Mouse (Mus musculus): ENCODE measurements around the gene Cd40.

The Cd40 gene

GRCm38 (mm10) chr2:165054888-165055852 is at the start of gene Cd40:
Gene Cd40 (plus strand): TSS chr2:165055627.
- no peak for DNase-seq (ENCODE audit: low spot score in 2 of 2)

DNA sequence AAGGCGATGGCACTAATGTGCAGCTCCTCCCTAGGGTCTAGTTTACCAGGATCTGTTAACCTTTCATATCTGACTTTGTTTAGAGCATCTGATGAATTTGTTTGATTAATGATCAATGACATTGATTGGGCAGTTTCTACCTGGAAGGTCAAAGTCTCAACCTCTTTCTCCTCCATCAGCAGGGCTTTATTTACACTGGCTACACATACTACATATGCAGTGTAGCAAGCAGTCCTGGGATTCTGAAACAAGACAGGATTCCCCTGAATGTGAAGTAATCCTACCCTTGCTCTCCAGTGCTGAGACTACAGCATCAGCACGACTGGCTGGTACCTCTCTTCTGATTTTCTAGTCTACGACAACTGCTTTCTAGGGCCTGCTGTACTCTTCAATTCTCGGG is 48.6 kb upstream of the Cd40 start:
- DNase-seq (ENCODE audit: low spot score in 2 of 2), result no peak

DNA sequence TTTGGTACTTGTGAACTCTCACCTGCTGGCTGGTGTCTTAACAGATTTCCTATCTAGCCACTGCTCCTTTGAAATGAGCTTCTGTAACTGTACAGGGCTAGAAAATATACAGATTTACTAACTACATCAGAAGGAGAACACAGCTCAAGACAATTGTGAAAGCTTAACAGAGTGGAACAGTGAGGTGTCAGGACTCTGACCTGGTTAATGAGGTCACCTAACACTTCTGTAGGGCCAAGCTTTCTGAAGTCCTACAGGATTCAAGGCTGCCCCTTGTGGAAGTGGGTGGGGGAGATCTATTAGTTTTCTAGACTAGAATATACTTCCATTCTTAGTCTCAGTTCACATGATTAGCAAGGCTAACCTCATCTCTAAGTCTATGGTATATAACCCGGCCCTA is 47.4 kb upstream of the Cd40 start:
- DNase-seq (ENCODE audit: low spot score in 2 of 2), result no peak

DNA sequence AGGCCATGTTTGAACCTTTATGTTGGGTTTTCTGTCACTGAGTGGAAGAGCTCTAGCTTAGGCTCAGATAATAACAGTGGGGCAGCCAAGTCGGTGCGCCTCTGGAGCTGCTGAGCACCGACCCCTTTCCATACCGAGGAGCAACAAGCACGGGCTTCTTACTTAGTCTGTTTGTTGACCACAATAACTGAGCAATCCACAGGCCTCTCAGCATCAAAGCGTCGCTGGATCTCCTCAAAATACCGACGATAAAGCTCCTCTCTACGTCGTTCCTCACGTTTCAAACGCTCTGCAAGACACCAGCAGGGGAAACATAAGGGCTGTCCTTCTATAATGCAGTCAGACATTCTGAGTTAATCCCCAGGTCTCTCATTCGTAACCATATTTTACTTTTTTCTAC is 46.3 kb upstream of the Cd40 start:
- no peak for DNase-seq (ENCODE audit: low spot score in 2 of 2)

DNA sequence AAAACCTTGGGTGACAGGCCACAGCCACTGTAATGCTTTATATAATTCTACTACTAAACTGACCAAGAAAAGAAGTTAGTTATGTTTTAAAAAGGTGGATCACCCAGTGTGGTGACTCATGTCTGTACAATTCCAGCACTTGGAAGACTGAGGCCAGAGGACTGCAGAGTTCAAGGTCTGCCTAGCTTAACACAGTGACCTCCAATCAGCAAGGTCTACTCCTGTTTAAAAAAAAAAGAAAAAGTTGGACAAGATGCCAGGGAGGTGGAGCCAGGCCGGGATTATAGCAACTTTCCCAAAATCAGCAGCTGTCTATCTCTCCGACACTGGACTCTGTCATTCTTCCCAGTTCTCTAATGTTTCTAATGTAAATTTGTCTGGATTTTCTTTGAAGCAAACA is 45.8 kb upstream of the Cd40 start:
- DNase-seq (ENCODE audit: low spot score in 2 of 2), result no peak

GRCm38 (mm10) chr2:165010351-165010750 is 45.1 kb upstream of the Cd40 start:
- no peak for DNase-seq (ENCODE audit: low spot score in 2 of 2)

DNA sequence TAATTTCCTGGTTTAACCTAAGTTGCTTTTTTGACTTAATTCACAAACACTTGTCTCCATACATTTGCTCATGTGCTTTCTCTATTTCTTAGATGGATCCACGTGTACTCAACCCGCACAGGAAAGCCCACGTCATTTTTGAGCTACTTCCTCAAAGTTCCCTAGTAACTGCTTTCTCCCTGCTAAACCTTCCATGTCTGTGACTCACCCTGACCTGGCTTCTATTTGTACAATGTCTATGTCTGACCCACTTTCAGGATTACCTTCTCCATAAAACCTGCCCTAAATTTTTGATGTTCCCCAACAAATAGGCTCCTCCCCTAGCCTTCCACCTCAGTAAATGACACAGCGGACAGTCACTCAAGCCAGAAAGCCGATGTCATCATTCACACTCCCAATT is 40.5 kb upstream of the Cd40 start:
- DNase-seq (ENCODE audit: low spot score in 2 of 2), result no peak

GRCm38 (mm10) chr2:165020490-165020889 is 34.9 kb upstream of the Cd40 start:
- DNase-seq (ENCODE audit: low spot score in 2 of 2), result no peak

- DNase-seq (ENCODE audit: low spot score in 2 of 2), result no peak
Measured at GRCm38 (mm10) chr2:165027163-165027562, 28.3 kb upstream of the Cd40 start.

DNA sequence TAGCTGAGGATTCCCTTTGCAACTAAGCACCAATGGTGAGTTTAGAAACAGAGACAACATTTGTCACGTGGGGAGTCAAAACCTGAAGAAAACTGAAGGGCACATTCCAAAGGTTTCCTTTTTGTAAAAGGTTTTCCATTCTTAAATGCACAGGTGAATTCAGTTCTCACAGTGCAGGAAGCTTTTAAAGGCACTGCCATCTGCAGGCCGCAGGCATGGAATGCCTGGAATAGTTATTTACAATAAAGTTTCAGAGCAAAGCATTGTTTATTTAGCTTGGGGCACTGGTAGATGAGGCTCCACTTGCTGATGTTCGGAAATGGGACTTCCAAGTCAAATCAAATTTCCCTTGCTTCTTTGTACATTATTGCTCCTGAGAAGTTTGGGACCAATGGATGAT is 22.9 kb upstream of the Cd40 start:
- DNase-seq (ENCODE audit: low spot score in 2 of 2), result no peak

- DNase-seq (ENCODE audit: low spot score in 2 of 2), result no peak
Measured at GRCm38 (mm10) chr2:165033306-165033705, 22.1 kb upstream of the Cd40 start.

DNA sequence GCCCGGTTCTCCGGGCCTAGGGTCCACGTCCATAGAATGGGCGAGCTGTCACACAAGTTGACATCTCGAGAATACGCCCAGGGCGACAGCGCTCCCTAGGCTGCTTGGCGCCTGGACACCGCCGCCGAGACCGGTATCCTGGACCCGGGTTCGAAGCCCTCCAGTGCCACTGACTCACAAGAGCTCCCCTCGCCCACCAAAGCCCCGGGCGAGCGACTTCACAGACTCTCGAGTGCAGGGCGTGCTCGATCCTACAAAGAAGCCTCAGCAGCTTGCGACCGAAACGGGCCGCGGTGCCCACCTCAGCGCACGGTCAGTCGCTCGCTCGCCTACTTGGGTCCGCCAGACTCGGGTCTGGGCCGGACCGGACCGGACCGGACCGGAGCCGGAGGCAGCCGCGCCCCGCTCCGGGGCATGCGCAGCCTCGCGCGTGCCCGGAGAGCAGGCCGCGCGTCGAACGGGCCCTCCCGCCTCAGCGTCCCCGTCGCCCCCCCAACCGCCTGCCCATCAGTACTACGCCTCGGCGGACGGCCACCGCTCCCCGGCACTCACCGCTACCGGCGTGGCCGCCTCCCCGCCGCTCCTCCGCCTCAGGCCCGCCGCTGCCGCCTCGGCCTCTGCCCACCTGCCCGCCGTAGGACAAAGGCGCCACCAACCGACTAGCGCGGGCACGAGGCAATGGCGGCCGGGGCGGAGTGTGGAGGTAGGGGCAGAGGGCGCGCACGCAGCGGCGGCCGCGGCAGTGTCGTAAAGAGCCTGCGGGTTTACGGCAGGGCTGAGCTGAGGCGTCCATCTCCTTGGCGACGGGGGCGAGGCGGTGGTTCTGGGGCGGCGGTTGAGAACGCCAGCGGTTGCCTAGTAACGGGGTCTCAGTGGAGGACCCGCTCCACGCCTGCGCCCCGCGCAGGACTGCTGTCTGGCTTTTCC is 21.0 kb upstream of the Cd40 start, which contains the start of gene Ncoa5:
Gene Ncoa5, minus strand, starts transcription at position 737 of the 927 bp plus-strand sequence.
- peak; percentile 98 for DNase-seq (ENCODE audit: low spot score in 2 of 2)

DNA sequence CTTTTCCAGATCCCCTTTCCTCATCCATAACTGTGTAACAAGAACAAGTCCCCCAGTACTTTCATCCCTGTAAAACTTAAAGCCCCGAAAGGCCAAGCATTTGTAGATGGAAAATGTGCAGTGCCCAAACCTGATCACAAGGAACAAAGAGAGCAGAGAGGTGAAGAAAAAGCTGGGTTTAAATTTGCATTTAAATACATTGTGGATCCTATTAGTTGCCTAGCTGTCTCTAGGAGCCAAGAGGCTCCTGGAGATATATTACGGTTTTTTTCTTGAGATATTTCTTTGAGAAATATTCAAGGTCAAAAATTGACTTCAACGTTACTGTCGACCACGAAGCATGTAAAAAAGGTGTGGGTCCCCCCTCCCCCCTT is 20.4 kb upstream of the Cd40 start:
- DNase-seq (ENCODE audit: low spot score in 2 of 2), result no peak

- DNase-seq (ENCODE audit: low spot score in 2 of 2), result no peak
Measured at GRCm38 (mm10) chr2:165037415-165037814, 18.0 kb upstream of the Cd40 start.

DNA sequence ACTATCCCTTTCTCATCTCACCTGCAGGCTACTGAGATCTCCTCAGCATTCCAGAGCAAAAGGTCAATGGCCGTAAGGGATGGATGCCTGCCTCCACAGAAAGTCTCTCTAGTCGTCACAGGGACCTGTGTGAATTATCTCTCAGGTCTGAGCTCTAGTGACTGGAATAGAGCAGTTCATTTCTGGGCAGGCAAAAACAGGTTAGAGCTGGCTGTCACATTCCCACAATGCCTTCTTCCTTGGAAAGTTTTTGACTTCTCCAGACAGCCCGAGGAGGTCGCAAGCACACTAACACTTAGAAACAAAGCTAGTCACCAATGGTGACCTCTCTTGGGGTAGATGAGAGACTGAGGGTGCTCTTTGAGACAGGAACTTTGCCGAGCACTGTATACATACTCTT is 13.3 kb upstream of the Cd40 start:
- no peak for DNase-seq (ENCODE audit: low spot score in 2 of 2)

DNA sequence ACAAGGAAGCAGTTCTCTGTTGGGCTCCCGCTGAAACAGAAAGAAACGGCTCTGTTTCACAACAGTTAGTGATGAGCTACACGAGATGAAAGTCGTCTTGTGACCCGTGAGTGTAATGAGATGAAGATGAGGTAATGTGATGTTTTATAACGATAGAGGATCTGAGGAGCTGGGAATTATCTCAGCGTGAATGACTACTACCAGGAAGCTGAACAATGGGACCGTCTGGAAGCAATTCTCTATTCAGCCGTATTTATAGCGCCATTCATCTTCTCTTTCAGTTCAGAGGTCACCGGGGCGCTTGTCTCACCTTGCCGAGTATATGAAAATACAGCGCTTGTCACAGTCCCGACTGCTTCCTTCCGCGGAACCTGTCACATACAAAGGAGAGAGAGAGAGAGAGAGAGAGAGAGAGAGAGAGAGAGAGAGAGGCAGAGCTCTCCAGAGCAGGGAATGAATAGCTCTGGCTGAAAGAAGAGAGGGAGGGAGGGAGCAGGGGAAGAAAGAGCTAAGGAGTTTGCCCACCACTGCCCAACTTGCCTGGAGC is 12.3 kb upstream of the Cd40 start:
- DNase-seq (ENCODE audit: low spot score in 2 of 2), result no peak

- no peak for DNase-seq (ENCODE audit: low spot score in 2 of 2)
Measured at GRCm38 (mm10) chr2:165043729-165044128, 11.7 kb upstream of the Cd40 start.

DNA sequence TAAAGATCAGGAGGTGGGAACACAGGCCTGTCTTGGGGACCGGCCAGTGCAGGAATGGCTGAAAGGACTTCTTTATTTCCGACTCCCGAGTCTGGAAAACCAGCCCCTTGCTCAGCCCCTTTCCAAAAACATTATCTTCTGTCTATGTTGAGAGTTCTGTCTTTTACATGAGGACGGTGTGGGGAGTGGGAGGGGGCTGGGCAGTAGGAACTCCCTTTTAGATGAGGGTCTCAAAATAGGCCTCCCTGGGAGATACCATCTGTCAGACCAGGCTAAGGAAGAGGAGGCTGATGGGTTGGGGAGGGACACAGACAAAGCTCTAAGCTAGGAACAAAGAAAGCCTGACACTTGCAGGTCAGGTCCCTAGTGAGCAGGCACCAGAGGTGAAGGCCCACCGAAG is 6.4 kb upstream of the Cd40 start:
- no peak for DNase-seq (ENCODE audit: low spot score in 2 of 2)

DNA sequence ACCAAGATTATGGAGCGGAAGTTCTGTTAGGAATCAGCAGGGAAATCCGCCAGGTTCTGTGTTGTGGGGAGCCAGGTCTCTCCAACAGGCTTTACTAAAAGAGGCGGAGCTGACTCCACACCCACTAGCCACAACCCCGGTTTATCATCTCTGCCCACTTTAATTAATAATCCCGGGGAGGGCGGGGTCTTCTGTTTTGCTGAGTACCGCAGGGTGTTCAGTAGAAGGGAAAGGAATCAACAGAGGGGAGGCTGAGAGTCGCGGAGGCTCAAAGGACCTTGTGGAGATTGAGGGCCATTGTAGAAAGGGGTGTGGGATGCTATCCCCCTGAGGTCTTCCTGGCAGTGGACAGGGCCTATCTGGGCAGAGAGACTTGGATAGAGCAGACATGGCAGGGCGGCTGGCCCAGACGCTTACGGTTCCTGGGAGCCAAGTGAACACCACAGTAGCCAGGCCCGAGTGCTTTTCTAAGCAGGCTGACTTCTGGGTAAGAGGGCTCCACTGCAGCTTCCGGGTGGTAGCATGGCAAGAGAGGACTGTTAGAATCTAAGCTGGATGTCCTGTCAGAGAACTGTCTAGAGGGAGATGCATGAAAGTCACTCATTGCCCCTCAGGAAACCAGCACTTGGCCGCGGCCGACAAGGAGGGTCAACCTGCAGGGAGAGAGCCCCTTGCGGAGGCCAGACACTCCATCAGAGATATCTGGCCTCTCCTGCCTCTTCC is 4.4 kb upstream of the Cd40 start:
- no peak for DNase-seq (ENCODE audit: low spot score in 2 of 2)

- DNase-seq (ENCODE audit: low spot score in 2 of 2), result no peak
Measured at GRCm38 (mm10) chr2:165051566-165051965, 3.9 kb upstream of the Cd40 start.

- no peak for DNase-seq (ENCODE audit: low spot score in 2 of 2)
Measured at GRCm38 (mm10) chr2:165055905-165056304, 478 bp downstream of the Cd40 start.

Data from thymus, postnatal 10 days (tissue).